Mouse (Mus musculus): Measurements from ENCODE around the gene Net1.
"Not testable (repeated sequence)": the region's sequence is repeated elsewhere in the genome, so short reads cannot be mapped to it uniquely, and the experiment has no call there.

DNA sequence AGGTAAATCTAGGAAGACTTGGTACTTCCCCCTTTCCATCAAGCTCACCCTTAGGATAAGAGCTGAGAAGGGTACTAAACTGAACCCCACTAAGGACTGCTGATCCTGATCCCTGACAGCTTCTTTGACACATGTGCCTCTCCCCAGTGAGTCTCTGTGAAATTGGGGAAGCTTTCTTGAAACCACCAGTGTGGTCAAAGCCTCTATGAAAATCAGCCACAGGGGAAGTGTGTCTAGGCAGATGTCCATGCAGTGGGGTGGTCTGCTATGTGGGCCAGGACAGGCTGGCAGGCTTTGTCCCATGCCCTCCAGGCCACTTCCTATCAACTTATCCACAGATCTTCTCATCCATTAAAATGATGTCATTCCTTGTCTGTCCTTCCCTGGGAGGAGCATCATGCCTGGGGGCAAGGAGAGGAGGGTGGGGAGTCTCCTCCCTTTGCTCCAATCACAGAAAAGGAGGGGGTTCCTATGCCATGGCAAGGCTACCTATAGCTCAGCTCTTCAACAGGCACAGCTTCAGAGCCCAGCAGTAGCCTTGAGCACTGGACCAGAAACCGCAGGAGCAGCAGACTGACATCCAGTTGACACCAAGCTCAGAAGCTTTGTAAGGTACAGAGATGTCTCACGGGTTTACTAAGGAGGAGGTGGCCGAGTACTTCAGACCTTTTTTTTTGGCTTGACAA is 64.2 kb downstream of the Net1 start, which contains the start of gene Calm5:
- TF ChIP-seq CTCF (IDR thresholded peaks at IDR 0.05; ENCODE audit: low read depth, low read length); POLR2A (IDR thresholded peaks at IDR 0.05; ENCODE audit: extremely low read depth, insufficient read depth, low read length): not testable (repeated sequence)

Measured in liver, adult 2 months (tissue).